Mouse (Mus musculus): ENCODE results near the gene Ndufa1.

GRCm38 (mm10) chrX:37144954-37145353 is 46.0 kb downstream of the Ndufa1 start:
- TF ChIP-seq TCF12 (IDR thresholded peaks at IDR 0.05; ENCODE audit: low read depth, low read length): no peak
- peak; percentile 88 for TF ChIP-seq MAFK (IDR thresholded peaks at IDR 0.05; ENCODE audit: insufficient replicate concordance, low read length)
- no peak for TF ChIP-seq MAX (IDR thresholded peaks at IDR 0.05; ENCODE audit: low read length)
- no peak for TF ChIP-seq HCFC1 (IDR thresholded peaks at IDR 0.05; ENCODE audit: low read depth, low read length)
- TF ChIP-seq CTCF (conservative IDR thresholded peaks at IDR 0.05 in 1 of 2, IDR thresholded peaks at IDR 0.05 in 1 of 2; ENCODE audit: low read depth in 2 of 2, low read length in 2 of 2): peak in 1 of 2 experiments; percentile 62; a peak in 2 of 4 replicates
- no peak for TF ChIP-seq ZNF384 (IDR thresholded peaks at IDR 0.05; ENCODE audit: low read depth, low read length)
- no peak for TF ChIP-seq POLR2AphosphoS2 (IDR thresholded peaks at IDR 0.05; ENCODE audit: low read depth, low read length)
- no peak for TF ChIP-seq ZMIZ1 (IDR thresholded peaks at IDR 0.05; ENCODE audit: low read depth, low read length)
- no peak for TF ChIP-seq RCOR1 (conservative IDR thresholded peaks at IDR 0.05; ENCODE audit: low read depth, low read length)
